Mouse (Mus musculus) forebrain, embryonic 14.5 days (tissue): ENCODE measurements at regions not wholly inside any gene's neighbourhood (a gene's known extent, or its start where the extent isn't known, plus 50 kb on each side); places are given as distances from the start of the nearest gene placed in this dataset.

Source experiments
- ATAC-seq: fragments of 200-750 bp; cut with Nextera tagmentation; 2 replicates; pipeline ENCODE4 v1.8.0; 2017; ENCODE audit warnings: mild to moderate bottlenecking, moderate library complexity
- DNase-seq: peaks from one replicate; pipeline ENCODE4 v3.0.0-alpha.2; 2015; ENCODE audit warnings: low spot score
- H3K27ac ChIP-seq: fragments of 300-500 bp; sonication (generic); 2 replicates; pipeline ENCODE4 v1.5.1; 2014; ENCODE audit warnings: low read depth, mild to moderate bottlenecking, control low read depth, low read length, moderate library complexity
- H3K27me3 ChIP-seq: fragments of 300-500 bp; sonication (generic); replicated peaks from 2 replicates; pipeline ENCODE4 v1.6.1; 2014; ENCODE audit warnings: low read length, control low read depth, mixed read lengths; ENCODE audit not compliant: control insufficient read depth, insufficient read depth
- H3K36me3 ChIP-seq: fragments of 300-500 bp; sonication (generic); 2 replicates; pipeline ENCODE4 v1.6.1; 2014; ENCODE audit warnings: low read length, control low read depth; ENCODE audit not compliant: control insufficient read depth, insufficient read depth
- H3K4me1 ChIP-seq: fragments of 300-500 bp; sonication (generic); 2 replicates; pipeline ENCODE4 v1.6.1; 2014; ENCODE audit warnings: antibody characterized with exemption, low read length, control low read depth; ENCODE audit not compliant: control insufficient read depth, insufficient read depth
- H3K4me2 ChIP-seq: fragments of 300-500 bp; sonication (generic); 2 replicates; pipeline ENCODE4 v1.6.1; 2014; ENCODE audit warnings: mild to moderate bottlenecking, control low read depth, low read length
- H3K4me3 ChIP-seq: fragments of 300-500 bp; sonication (generic); 2 replicates; pipeline ENCODE4 v1.5.1; 2014; ENCODE audit warnings: low read depth, low read length, control low read depth
- H3K9ac ChIP-seq: fragments of 300-500 bp; sonication (generic); 2 replicates; pipeline ENCODE4 v1.6.1; 2014; ENCODE audit warnings: mild to moderate bottlenecking, low read length, control low read depth, moderate library complexity
- H3K9me3 ChIP-seq: fragments of 300-500 bp; sonication (generic); replicated peaks from 2 replicates; pipeline ENCODE4 v1.6.1; 2016; ENCODE audit warnings: low read length, control low read depth, mixed read lengths; ENCODE audit not compliant: control insufficient read depth
- WGBS: fragments of 180-500 bp; shearing (Covaris S2); extraction: QIAGEN DNeasy Blood & Tissue Kit; methylation state at CpG from one replicate; pipeline ENCODE4 v1.1.7; 2014; 5-methylcytosine and 5-hydroxymethylcytosine counted together

DNA sequence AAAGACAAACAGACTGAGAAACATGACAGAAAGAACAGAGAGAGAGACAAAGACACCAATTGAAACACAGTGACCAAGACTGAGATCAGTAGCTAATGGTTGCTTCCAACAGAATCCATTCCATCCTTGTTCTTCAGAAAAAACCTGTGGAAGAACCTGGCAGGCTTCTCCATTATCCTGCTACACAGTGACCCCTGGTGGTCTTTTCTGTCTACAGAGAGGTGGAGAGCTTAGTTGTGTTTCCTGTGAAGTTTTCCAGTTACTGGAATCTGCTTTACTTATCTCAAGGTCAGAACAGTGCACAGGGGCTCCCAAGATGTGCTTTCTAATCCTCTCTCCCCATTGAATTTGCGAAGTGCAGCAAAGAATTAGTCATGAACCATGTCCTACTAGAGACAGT, 339.1 kb upstream of the Msl3l2 start:
- DNase-seq (peak; percentile 56), ATAC-seq (no peak)
- Histone ChIP-seq H3K4me2 (no peak overlapping the region), H3K4me1 (no peaks in the 10 kb centered on the region), H3K4me3 (no peak overlapping the region), H3K9ac (no peak overlapping the region), H3K27me3 (no peaks in the 10 kb centered on the region), H3K9me3 (no peaks in the 10 kb centered on the region), H3K36me3 (no peaks in the 10 kb centered on the region), H3K27ac (no peak overlapping the region)
- WGBS: 76% methylated on average over 1 of the region's 1 CpGs

DNA sequence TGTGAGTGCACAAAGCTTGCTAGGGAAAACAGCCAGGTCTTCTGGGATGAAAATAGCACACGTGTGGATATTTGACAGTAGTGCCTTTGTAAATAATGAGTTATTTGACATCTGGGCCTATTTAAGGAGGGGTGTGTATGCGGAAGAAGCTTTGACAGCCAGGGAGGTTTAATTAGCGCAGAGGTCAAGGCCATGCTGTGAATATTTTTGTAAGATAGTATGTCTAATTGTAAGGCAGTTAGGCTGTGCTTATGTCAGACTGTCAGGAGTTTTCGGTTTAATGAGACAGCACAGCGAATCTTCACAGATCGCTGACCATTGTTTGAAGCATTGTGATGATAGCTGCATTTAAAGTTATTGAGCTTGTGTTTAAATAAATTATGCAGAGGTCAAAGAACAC, 337.1 kb upstream of the Msl3l2 start:
- WGBS: 37% methylated on average over 6 of the region's 6 CpGs
- H3K36me3 ChIP-seq: no peaks in the 10 kb centered on the region
- H3K9me3 ChIP-seq: no peaks in the 10 kb centered on the region
- DNase-seq (peak; percentile 34), ATAC-seq (no peak)
- H3K27me3 ChIP-seq: no peaks in the 10 kb centered on the region
- no peak overlapping the region for H3K9ac ChIP-seq
- H3K4me2 ChIP-seq: no peak overlapping the region
- H3K4me1 ChIP-seq: no peaks in the 10 kb centered on the region
- H3K27ac ChIP-seq: no peak overlapping the region
- H3K4me3 ChIP-seq: no peak overlapping the region

GRCm38 (mm10) chr10:55782674-55783469, 323.8 kb upstream of the Msl3l2 start:
- H3K4me3 ChIP-seq: no peak overlapping the region
- ATAC-seq (no peak), DNase-seq (no peak)
- 84% methylated on average over 2 of the region's 2 CpGs for WGBS
- H3K27ac ChIP-seq: no peak overlapping the region
- H3K36me3 ChIP-seq: no peaks in the 10 kb centered on the region
- H3K4me1 ChIP-seq: no peaks in the 10 kb centered on the region
- no peaks in the 10 kb centered on the region for H3K9me3 ChIP-seq
- no peak overlapping the region for H3K9ac ChIP-seq
- H3K27me3 ChIP-seq: no peaks in the 10 kb centered on the region
- H3K4me2 ChIP-seq: no peak overlapping the region

DNA sequence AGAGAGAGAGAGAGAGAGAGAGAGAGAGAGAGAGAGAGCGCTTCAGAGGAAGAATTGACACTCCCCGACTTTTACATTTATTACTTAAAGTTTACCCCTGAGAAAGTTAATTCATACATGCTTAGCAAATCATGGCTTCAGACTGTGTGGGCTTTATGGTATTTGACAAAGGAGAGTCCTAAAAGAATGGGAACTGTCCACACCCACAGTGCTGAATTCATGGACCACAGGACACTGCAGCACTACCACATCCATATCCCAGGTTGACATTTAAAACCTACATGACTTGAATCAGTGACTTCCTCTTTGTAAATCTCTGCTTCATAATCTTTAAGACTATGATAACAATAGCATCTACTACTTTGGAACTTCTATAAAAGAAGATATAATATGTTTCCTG, 292.8 kb upstream of the Msl3l2 start:
- Histone ChIP-seq H3K9me3 (no peaks in the 10 kb centered on the region), H3K4me3 (no peak overlapping the region), H3K9ac (no peak overlapping the region), H3K27me3 (no peaks in the 10 kb centered on the region), H3K4me2 (no peak overlapping the region), H3K36me3 (no peaks in the 10 kb centered on the region), H3K4me1 (no peaks in the 10 kb centered on the region), H3K27ac (no peak overlapping the region)
- 82% methylated on average over 2 of the region's 2 CpGs for WGBS
- DNase-seq: no peak
- ATAC-seq: no peak

- H3K27ac ChIP-seq: no peak overlapping the region
- no peaks in the 10 kb centered on the region for H3K27me3 ChIP-seq
- H3K4me1 ChIP-seq: no peaks in the 10 kb centered on the region
- H3K4me2 ChIP-seq: no peak overlapping the region
- H3K36me3 ChIP-seq: no peaks in the 10 kb centered on the region
- no peak for ATAC-seq
- no peaks in the 10 kb centered on the region for H3K9me3 ChIP-seq
- WGBS: 86% methylated on average over 2 of the region's 2 CpGs
- no peak for DNase-seq
- no peak overlapping the region for H3K9ac ChIP-seq
- H3K4me3 ChIP-seq: no peak overlapping the region
Measured at GRCm38 (mm10) chr10:55851361-55851760, 255.4 kb upstream of the Msl3l2 start.

DNA sequence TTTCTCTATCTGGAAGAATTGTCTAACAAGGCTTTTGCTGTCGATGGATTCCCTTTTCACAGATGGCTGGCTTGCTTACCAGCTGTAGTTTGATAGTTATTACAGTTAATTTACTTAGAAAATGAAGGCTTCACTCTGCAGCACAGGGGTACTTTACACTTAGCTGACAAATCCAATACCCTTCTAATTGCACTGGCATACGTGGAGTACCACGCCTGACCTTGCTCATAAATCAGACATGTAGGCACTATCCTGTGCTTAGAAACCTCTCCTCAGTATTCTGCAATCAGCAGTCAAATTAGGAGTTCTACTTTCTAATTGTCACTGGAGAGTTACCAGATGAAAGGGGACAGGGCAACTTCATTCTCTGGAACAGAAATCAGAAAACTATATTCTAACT, 214.1 kb upstream of the Msl3l2 start:
- H3K4me3 ChIP-seq: no peak overlapping the region
- 74% methylated on average over 3 of the region's 3 CpGs for WGBS

GRCm38 (mm10) chr10:55929100-55929499, 177.6 kb upstream of the Msl3l2 start:
- 58% methylated on average over 4 of the region's 4 CpGs for WGBS
- Histone ChIP-seq H3K9me3 (no peaks in the 10 kb centered on the region), H3K4me1 (no peaks in the 10 kb centered on the region), H3K27ac (no peak overlapping the region), H3K9ac (no peak overlapping the region), H3K27me3 (no peaks in the 10 kb centered on the region), H3K4me3 (no peak overlapping the region), H3K4me2 (no peak overlapping the region), H3K36me3 (no peaks in the 10 kb centered on the region)
- ATAC-seq (no peak), DNase-seq (no peak)

More for the DNA sequence above, 214.1 kb upstream of the Msl3l2 start:
- Histone ChIP-seq H3K4me1 (no peaks in the 10 kb centered on the region), H3K27me3 (no peaks in the 10 kb centered on the region), H3K36me3 (no peaks in the 10 kb centered on the region), H3K4me2 (no peak overlapping the region), H3K27ac (no peak overlapping the region), H3K9ac (no peak overlapping the region), H3K9me3 (no peaks in the 10 kb centered on the region)
- no peak for ATAC-seq
- DNase-seq: no peak

- Histone ChIP-seq H3K4me3 (no peak overlapping the region), H3K36me3 (no peaks in the 10 kb centered on the region), H3K9me3 (no peaks in the 10 kb centered on the region), H3K4me2 (no peak overlapping the region), H3K9ac (no peak overlapping the region), H3K27me3 (no peaks in the 10 kb centered on the region), H3K27ac (no peak overlapping the region), H3K4me1 (no peaks in the 10 kb centered on the region)
- 61% methylated on average over 2 of the region's 2 CpGs for WGBS
- ATAC-seq (no peak), DNase-seq (no peak)
Measured at GRCm38 (mm10) chr10:55933993-55934392, 172.7 kb upstream of the Msl3l2 start.

DNA sequence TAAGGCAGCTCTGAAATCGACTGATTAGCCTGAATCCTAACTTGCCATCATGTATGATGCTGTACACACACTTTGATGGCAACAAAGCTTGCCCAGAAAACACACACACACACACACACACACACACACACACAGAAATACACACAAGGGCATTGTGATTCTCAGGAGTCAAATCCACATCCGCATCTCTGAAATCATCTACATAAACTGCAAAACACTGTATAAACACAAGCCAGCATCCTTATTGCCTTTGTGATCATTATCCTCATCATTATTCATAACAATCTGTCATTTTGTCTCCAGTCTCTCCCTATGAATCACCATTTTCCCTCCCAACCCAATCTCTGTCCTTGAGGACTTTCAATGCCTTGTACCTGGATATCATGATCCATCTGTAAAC, 171.3 kb upstream of the Msl3l2 start:
- DNase-seq (peak; percentile 18), ATAC-seq (peak; percentile 69; the same call in 1 of the 2 replicates)
- no peak overlapping the region for H3K9ac ChIP-seq
- no peak overlapping the region for H3K4me3 ChIP-seq
- H3K4me2 ChIP-seq: no peak overlapping the region
- WGBS: 71% methylated on average over 2 of the region's 2 CpGs
- no peak overlapping the region for H3K27ac ChIP-seq
- no peaks in the 10 kb centered on the region for H3K36me3 ChIP-seq
- no peaks in the 10 kb centered on the region for H3K27me3 ChIP-seq
- no peaks in the 10 kb centered on the region for H3K9me3 ChIP-seq
- H3K4me1 ChIP-seq: no peaks in the 10 kb centered on the region
